Mouse (Mus musculus) liver, embryonic 14.5 days (tissue): ENCODE results near the gene Spen. TPM values are rescaled to one million over a fixed set of nuclear protein-coding genes. Genes with fewer than 3 reads are reported as not detected.
A peak's percentile ranks its signal among the peaks of the same experiment; 100 is the strongest.
"Not testable (repeated sequence)": the region's sequence is repeated elsewhere in the genome, so short reads cannot be mapped to it uniquely, and the experiment has no call there.

Experiments
- ATAC-seq: fragments of 200-750 bp; cut with Nextera tagmentation; 2 replicates; pipeline ENCODE4 v1.8.0; 2017; ENCODE audit warnings: moderate number of reproducible peaks, mild to moderate bottlenecking, moderate library complexity; ENCODE audit not compliant: insufficient read depth
- DNase-seq, 3 experiments: peaks; one replicate each; pipeline ENCODE4 v3.0.0-alpha.2; 2012 to 2013; ENCODE audit warnings: low read depth in 3 of 3, low spot score in 3 of 3
- H3K27ac ChIP-seq: fragments of 300-500 bp; sonication (generic); 2 replicates; pipeline ENCODE4 v1.5.1; 2014; ENCODE audit warnings: moderate library complexity, mild to moderate bottlenecking, control low read depth, inconsistent platforms
- H3K27me3 ChIP-seq: fragments of 300-500 bp; sonication (generic); 2 replicates; pipeline ENCODE4 v1.6.1; 2014; ENCODE audit warnings: mild to moderate bottlenecking, low read length, moderate library complexity; ENCODE audit not compliant: control insufficient read depth, insufficient read depth
- H3K36me3 ChIP-seq: fragments of 300-500 bp; sonication (generic); replicated peaks from 2 replicates; pipeline ENCODE4 v1.6.1; 2014; ENCODE audit warnings: low read depth; ENCODE audit not compliant: control insufficient read depth, insufficient read depth
- H3K4me1 ChIP-seq, 2 experiments: fragments of 200-500 bp in 1 of 2; fragments of 300-500 bp in 1 of 2; sonication (generic) in 1 of 2; replicated peaks; 2 replicates each; pipeline ENCODE4 v1.6.1; 2012 to 2014; ENCODE audit warnings: antibody characterized with exemption in 1 of 2, inconsistent platforms in 1 of 2, low read length in 1 of 2; ENCODE audit not compliant: control insufficient read depth in 2 of 2, insufficient read depth in 2 of 2
- H3K4me2 ChIP-seq: fragments of 300-500 bp; sonication (generic); 2 replicates; pipeline ENCODE4 v1.6.1; 2014; ENCODE audit warnings: low read depth, mild to moderate bottlenecking, control low read depth, moderate library complexity
- H3K4me3 ChIP-seq, 2 experiments: fragments of 200-500 bp in 1 of 2; fragments of 300-500 bp in 1 of 2; sonication (generic) in 1 of 2; 2 replicates each; pipeline ENCODE4 v1.5.1; 2012 to 2014; ENCODE audit warnings: low read depth in 2 of 2, low read length in 2 of 2, mild to moderate bottlenecking in 2 of 2, control low read depth in 1 of 2, inconsistent platforms in 1 of 2, moderate library complexity in 1 of 2; ENCODE audit not compliant: insufficient read depth in 1 of 2
- H3K9ac ChIP-seq: fragments of 300-500 bp; sonication (generic); replicated peaks from 2 replicates; pipeline ENCODE4 v1.6.1; 2014; ENCODE audit warnings: mild to moderate bottlenecking, control low read depth, moderate library complexity
- H3K9me3 ChIP-seq: fragments of 300-500 bp; sonication (generic); 2 replicates; pipeline ENCODE4 v1.6.1; 2016; ENCODE audit warnings: low read length, mixed read lengths; ENCODE audit not compliant: control insufficient read depth
- CTCF ChIP-seq: IDR thresholded peaks from 2 replicates; pipeline ENCODE4 v1.5.1; 2016; ENCODE audit warnings: antibody characterized with exemption, low read depth, control low read depth
- EP300 ChIP-seq: IDR thresholded peaks from 2 replicates; pipeline ENCODE4 v1.6.1; 2016; ENCODE audit warnings: antibody characterized with exemption, low read depth
- WGBS: fragments of 180-500 bp; shearing (Covaris S2); extraction: QIAGEN DNeasy Blood & Tissue Kit; methylation state at CpG from one replicate; pipeline ENCODE4 v1.1.7; 2014; ENCODE audit not compliant: insufficient replicate concordance; 5-methylcytosine and 5-hydroxymethylcytosine counted together
- polyA plus RNA-seq, 2 experiments: library from polyadenylated mRNA; depleted of rRNA in 1 of 2; stranded (reverse) in 1 of 2; unstranded in 1 of 2; fragments of >200 nt; fragmentation: Nextera tagmentation in 1 of 2; extraction: Ambion mirVana in 1 of 2; gene quantifications; 2 replicates each; pipeline versions ENCODE4 v1.2.1 to v1.2.3; 2012 to 2014

The Spen gene
- polyA plus RNA-seq, 2 experiments: 3.4 to 4.0 TPM

- Histone ChIP-seq H3K27me3 (no peaks in the 10 kb centered on the region), H3K4me2 (no peak overlapping the region), H3K4me1 (peaks cover 0 to 4% of the 10 kb centered on the region in 2 experiments; a peak in 3 of 4 replicates), H3K27ac (no peak overlapping the region), H3K9me3 (no peaks in the 10 kb centered on the region), H3K9ac (no peak overlapping the region), H3K4me3 (no peak overlapping the region), H3K36me3 (no peaks in the 10 kb centered on the region)
- ATAC-seq (no peak), DNase-seq (no peak)
- no peak for TF ChIP-seq EP300
- no peak for TF ChIP-seq CTCF
- WGBS: 64% methylated on average over 10 of the region's 10 CpGs
Measured at GRCm38 (mm10) chr4:141571934-141572333, 33.5 kb upstream of the Spen start.

GRCm38 (mm10) chr4:141571337-141571739, 32.9 kb upstream of the Spen start:
- H3K4me1 ChIP-seq: peaks cover 0 to 4% of the 10 kb centered on the region in 2 experiments; a peak in 3 of 4 replicates
- no peaks in the 10 kb centered on the region for H3K27me3 ChIP-seq
- H3K4me2 ChIP-seq: no peak overlapping the region
- ATAC-seq (no peak), DNase-seq (no peak)
- H3K9ac ChIP-seq: no peak overlapping the region
- no peak overlapping the region for H3K4me3 ChIP-seq
- H3K27ac ChIP-seq: no peak overlapping the region
- TF ChIP-seq EP300: no peak
- TF ChIP-seq CTCF: no peak
- WGBS: 31% methylated on average over 6 of the region's 6 CpGs
- no peaks in the 10 kb centered on the region for H3K9me3 ChIP-seq
- no peaks in the 10 kb centered on the region for H3K36me3 ChIP-seq

GRCm38 (mm10) chr4:141570821-141571220, 32.4 kb upstream of the Spen start:
- H3K27ac ChIP-seq: no peak overlapping the region
- TF ChIP-seq EP300 (no peak), CTCF (no peak)
- peaks cover 0 to 4% of the 10 kb centered on the region in 2 experiments; a peak in 3 of 4 replicates for H3K4me1 ChIP-seq
- H3K9ac ChIP-seq: no peak overlapping the region
- no peak overlapping the region for H3K4me2 ChIP-seq
- no peaks in the 10 kb centered on the region for H3K9me3 ChIP-seq
- no peaks in the 10 kb centered on the region for H3K36me3 ChIP-seq
- ATAC-seq (no peak), DNase-seq (no peak)
- WGBS: 42% methylated on average over 1 of the region's 1 CpGs
- no peak overlapping the region for H3K4me3 ChIP-seq
- H3K27me3 ChIP-seq: no peaks in the 10 kb centered on the region

DNA sequence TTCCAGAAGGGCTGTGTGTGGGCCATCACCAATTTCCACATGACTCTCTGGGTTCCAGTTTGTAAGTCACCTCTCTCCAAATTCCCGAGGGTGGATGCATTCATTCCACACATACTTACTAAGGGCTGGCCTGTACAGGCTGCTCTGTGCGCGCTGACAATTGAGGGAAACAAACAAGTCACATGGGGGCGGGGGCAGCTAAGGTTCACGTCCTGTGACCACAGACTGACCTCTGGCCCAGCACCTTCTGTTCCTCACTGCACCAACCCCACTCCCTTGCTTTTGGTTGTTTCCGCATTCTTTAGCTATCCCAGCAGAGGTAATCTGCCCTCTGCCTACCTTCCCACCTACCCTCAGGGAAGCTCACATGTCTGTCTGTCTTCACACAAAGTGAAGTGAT, 31.6 kb upstream of the Spen start:
- no peaks in the 10 kb centered on the region for H3K27me3 ChIP-seq
- H3K9ac ChIP-seq: no peak overlapping the region
- peaks cover 0 to 4% of the 10 kb centered on the region in 2 experiments; a peak in 3 of 4 replicates for H3K4me1 ChIP-seq
- no peak overlapping the region for H3K4me2 ChIP-seq
- H3K4me3 ChIP-seq: no peak overlapping the region
- no peak overlapping the region for H3K27ac ChIP-seq
- no peaks in the 10 kb centered on the region for H3K36me3 ChIP-seq
- TF ChIP-seq CTCF (no peak), EP300 (no peak)
- ATAC-seq: peak; percentile 31; the same call in 1 of the 2 replicates
- no peak for DNase-seq
- WGBS: 41% methylated on average over 6 of the region's 6 CpGs
- H3K9me3 ChIP-seq: no peaks in the 10 kb centered on the region

DNA sequence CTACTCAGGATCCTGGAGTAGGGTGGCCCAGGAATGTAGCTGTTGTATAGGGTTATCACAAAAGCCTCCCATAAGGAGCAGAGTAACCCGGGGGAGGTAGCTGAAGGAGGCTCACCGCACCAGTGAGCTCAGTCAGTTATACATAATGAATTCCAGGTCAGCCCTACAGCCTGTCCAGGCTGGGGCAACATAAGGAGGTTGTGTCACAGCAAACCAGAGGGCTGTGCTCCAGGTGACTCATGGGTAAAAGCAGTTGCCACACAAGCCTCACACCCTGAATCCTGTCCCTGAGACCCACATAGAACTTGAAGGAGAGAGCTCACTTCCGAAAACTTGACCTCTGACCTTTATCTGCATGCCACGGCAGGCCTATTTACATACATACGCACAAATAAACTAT, 30.6 kb upstream of the Spen start:
- Histone ChIP-seq H3K4me1 (peaks cover 0 to 4% of the 10 kb centered on the region in 2 experiments; a peak in 3 of 4 replicates), H3K4me2 (no peak overlapping the region), H3K9ac (no peak overlapping the region), H3K27ac (no peak overlapping the region), H3K9me3 (no peaks in the 10 kb centered on the region), H3K27me3 (no peaks in the 10 kb centered on the region), H3K4me3 (no peak overlapping the region), H3K36me3 (no peaks in the 10 kb centered on the region)
- ATAC-seq: no peak
- TF ChIP-seq CTCF (no peak), EP300 (no peak)
- WGBS: 75% methylated on average over 5 of the region's 5 CpGs
- DNase-seq: no peak

DNA sequence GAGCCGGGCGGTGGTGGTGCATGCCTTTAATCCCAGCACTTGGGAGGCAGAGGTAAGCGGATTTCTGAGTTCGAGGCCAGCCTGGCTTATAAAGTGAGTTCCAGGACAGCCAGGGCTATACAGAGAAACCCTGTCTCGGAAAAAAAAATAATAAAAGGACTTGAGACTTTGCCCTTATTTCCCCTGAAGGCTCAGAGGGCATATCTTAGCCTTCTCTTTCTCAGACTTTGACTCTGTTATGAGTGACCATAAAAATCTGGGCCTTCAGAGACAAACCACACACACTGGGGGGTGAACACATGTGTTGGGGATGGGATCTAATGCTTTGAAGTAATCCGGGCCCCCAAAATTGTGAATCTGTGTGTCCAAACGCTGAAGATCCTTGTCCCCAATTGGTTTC, 28.8 kb upstream of the Spen start:
- not testable (repeated sequence) for H3K27ac ChIP-seq

More for the DNA sequence above, 28.8 kb upstream of the Spen start:
- H3K9me3 ChIP-seq, H3K36me3 ChIP-seq, H3K9ac ChIP-seq, DNase-seq, H3K4me1 ChIP-seq, H3K4me3 ChIP-seq, H3K27me3 ChIP-seq, H3K4me2 ChIP-seq, ATAC-seq: not testable (repeated sequence)
- WGBS: 76% methylated on average over 7 of the region's 7 CpGs
